Mouse (Mus musculus): ENCODE data around the gene Mpnd.
"Not testable (repeated sequence)": the region's sequence is repeated elsewhere in the genome, so short reads cannot be mapped to it uniquely, and the experiment has no call there.

Mpnd gene

GRCm38 (mm10) chr17:56038583-56039261 lies 33.2 kb downstream of the Mpnd start:
- peak in 1 of 2 experiments; percentile 49 for DNase-seq

DNA sequence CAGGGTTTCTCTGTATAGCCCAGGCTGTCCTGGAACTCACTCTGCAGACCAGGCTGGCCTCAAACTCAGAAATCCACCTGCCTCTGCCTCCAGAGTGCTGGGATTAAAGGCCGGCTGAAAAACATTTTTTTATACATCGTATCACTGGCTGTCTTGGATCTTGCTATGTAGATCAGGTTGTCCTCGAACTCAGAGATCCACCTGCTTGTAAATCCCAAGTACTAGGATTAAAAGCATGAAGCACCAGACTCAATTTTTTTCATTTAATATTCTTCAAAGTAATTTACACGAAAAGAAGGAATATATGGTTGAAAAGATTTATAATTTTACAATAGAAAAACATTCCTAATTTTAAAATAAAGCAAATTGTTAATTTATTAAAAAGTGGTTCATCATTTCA lies 33.8 kb downstream of the Mpnd start:
- DNase-seq: no peak

DNA sequence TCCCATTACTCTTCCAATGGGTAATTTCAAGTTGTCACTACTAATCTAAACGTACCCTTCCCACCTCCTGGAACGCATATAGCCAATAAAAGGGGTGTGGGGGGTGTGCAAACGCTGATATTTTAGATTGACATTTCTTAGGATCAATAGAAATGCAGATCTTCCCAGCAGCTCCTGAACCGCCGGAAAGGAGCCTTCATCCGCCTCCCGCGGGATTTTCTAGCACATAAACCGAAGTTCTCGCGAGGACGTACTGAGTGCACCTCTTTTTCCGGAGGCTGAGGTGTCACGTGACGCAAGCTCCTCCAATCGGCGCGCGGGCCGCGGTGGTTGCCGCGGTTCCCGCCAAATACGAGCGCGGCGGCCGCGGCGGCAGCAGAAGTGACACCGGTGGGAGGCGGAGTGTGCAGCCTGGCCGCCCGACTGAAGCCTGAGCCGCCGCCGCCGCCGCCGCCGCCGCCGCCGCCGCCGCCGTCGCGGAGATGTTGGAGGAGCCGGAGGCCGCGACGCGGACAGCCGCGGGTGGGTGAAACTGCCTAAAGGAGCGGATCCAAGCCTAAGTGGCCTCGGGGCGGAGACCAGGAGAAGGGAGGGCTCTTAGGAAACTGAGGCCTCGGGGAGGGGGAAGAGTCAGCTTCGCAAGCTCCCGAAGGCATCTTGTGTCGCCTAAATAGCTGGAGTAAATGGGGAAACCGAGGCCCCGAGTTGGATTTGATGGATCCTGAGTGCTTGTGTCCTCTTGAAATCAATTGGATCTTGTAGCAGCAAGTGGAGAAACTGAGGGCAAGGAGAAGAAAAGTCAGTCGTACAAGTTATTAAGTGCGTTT lies 34.7 kb downstream of the Mpnd start, which contains the start of gene Chaf1a:
Chaf1a (plus strand) TSS at position 410 of the 827 bp plus-strand sequence.
- peak; percentile 94 to 98 for DNase-seq

DNA sequence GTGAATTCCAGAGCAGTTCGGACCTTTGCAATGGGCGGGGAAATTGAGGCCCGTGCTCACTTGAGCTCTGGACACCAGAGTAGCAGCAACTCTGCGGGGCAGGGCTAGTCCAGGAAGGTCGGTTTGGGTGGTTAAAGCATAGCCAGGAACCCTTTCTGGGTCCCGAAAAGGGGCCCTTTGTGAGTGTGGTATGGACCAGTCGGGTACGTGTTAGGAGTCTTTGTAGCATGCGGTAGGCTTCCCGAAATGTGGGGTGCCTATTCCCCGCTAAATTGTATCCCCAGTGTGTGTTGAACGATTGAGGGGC lies 35.3 kb downstream of the Mpnd start:
- DNase-seq: no peak

DNA sequence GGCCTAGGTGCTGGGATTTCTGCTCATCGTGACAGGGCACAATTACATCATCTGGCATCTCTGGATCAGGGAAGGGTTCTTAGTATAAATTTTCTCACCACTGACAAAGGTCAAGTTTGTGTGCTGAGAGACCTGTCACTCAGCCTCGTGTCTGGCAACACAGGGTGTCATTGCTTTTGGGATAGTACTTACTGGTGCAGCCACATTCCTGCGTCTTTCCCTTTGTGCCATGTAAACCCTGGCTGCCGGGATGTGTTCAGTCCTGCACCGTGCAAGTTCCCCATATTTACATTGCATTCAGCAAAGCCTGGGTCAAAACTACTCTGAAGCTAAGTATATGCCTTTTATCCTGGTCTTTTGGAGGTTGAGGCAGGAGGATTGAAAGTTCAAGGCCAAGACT lies 45.9 kb downstream of the Mpnd start:
- no peak for DNase-seq

GRCm38 (mm10) chr17:56054938-56055337 lies 49.4 kb downstream of the Mpnd start:
- no peak for DNase-seq

DNA sequence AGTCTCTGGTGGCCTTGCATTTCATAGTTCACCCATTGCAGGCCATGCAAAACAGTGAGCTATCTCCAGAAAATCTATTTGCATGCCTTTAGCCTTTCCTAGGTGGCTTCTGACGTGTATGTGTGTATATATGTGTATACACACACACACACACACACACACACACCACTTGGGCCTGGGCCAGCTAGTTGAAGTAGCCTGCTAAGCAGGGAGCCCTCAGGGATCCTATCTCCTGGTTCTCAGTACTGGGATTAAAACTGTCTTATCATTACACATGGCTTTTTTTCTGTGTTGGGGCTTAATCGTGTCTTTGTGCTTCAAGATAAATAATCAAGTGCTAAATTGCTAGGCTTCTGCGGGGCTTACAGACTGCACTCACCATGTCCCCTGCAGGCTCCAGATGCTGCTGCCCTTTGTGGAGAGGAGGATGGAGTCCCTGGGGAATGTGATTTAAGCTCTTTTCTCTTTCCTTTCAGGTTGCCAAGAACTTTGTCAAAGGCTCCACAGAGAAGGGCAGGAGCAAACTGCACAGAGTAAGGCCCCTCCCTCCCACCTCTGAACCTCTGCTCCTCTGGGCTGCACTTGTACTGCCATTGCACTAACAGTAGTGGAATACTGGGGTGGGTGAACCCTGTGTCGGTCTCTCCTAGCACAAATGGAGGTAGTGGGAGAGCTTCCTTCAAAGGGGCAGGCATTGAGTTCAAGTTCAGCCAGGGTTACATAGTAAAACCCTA lies 50.6 kb downstream of the Mpnd start:
- DNase-seq: no peak

DNA sequence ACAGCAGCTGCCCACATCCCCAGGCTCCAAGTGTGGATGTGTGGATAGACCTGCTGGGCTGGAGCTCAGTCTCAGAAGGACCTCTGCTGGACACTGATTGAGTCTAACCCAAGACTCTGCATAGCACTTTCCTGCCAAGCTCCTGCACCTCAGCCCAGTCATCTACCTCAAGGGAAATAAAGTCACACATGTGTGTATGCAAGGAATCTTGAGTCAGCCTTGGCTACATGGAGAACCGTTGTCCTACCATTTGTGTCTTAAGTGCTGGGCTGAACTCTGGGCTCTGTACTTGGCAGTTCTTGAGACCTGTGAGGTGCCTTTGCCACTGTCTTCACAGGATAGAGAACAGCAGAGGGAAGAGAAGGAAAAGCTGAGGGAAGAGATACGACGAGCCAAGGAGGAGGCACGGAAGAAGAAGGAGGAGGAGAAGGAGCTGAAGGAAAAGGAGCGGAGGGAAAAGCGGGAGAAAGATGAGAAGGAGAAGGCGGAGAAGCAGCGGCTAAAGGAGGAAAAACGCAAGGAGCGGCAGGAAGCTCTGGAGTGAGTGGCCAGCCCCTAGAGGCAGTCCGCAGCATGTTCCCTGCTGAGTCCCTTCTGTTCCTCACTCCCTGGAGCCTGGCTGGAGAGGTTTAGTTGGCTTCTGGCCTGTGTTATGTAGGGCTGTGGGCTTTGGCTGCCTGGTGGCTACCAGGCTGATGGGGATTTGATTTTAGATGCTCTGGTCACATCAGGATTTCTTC lies 52.0 kb downstream of the Mpnd start:
- DNase-seq: peak; percentile 76 to 78

GRCm38 (mm10) chr17:56062081-56062480 lies 56.6 kb downstream of the Mpnd start:
- DNase-seq: no peak

- DNase-seq: not testable (repeated sequence)
Measured at GRCm38 (mm10) chr17:56065715-56066114, 60.2 kb downstream of the Mpnd start.

Measured in cerebellum, postnatal 25 days (tissue).